Mouse (Mus musculus) erythroblast, embryonic 14.5 days (primary cell): ENCODE measurements around the gene Laptm5. TPM values are rescaled to one million over a fixed set of nuclear protein-coding genes. Genes with fewer than 3 reads are reported as not detected.

ENCODE experiments used
- H3K27me3 ChIP-seq: 2 replicates; pipeline ENCODE4 v1.6.1; 2012; ENCODE audit warnings: inconsistent platforms; ENCODE audit not compliant: control insufficient read depth
- H3K36me3 ChIP-seq: 2 replicates; pipeline ENCODE4 v1.6.1; 2012; ENCODE audit warnings: mild to moderate bottlenecking, inconsistent platforms; ENCODE audit not compliant: control insufficient read depth
- H3K4me1 ChIP-seq: 2 replicates; pipeline ENCODE4 v1.6.1; 2012; ENCODE audit warnings: inconsistent platforms; ENCODE audit not compliant: control insufficient read depth
- H3K4me3 ChIP-seq: replicated peaks from 2 replicates; pipeline ENCODE3; 2012; ENCODE audit warnings: moderate library complexity, mild to moderate bottlenecking, inconsistent platforms
- H3K9me3 ChIP-seq: 2 replicates; pipeline ENCODE4 v1.6.1; 2012; ENCODE audit warnings: low read length, inconsistent platforms, mixed read lengths; ENCODE audit not compliant: control insufficient read depth
- GATA1 ChIP-seq: IDR thresholded peaks from 2 replicates; pipeline ENCODE4 v1.6.1; 2012; ENCODE audit warnings: low read length, inconsistent platforms, mixed read lengths
- TAL1 ChIP-seq: IDR thresholded peaks from 3 replicates; pipeline ENCODE4 v1.6.1; 2012; ENCODE audit warnings: low read length, inconsistent platforms, mixed read lengths
- polyA plus RNA-seq: library from polyadenylated mRNA; stranded (reverse); fragments of >175 nt; gene quantifications from 2 replicates; pipeline ENCODE4 v1.2.3, GENCODE M21; 2012

Laptm5 gene
- polyA plus RNA-seq, 1 experiment, result 2.6 TPM

DNA sequence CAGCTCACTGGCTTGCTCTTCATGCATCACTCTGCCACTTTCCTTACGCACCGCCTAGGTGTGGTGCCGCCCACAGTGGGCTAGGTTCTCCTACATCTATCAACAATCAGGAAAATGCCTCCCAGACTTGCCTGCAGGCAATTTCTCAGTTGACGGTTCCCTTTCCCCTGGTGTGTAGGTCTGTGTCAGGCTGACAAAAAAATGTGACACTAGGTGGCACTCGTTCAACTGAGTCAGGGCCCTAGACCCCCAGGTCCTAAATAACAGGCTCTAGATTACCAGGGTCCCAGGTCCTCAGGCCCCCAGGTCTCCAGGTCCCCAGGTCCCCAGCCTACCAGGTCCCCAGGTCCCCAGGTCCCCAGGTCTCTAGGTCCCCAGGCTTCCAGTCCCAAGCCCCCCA is 19.2 kb upstream of the Laptm5 start:
- TF ChIP-seq TAL1, result no peak
- no peak for TF ChIP-seq GATA1
- Histone ChIP-seq H3K9me3 (peaks cover 2% of the 10 kb centered on the region; the same call in 1 of the 2 replicates), H3K4me3 (no peak overlapping the region), H3K4me1 (no peaks in the 10 kb centered on the region), H3K27me3 (peaks cover 3% of the 10 kb centered on the region; the same call in 1 of the 2 replicates), H3K36me3 (no peaks in the 10 kb centered on the region)

DNA sequence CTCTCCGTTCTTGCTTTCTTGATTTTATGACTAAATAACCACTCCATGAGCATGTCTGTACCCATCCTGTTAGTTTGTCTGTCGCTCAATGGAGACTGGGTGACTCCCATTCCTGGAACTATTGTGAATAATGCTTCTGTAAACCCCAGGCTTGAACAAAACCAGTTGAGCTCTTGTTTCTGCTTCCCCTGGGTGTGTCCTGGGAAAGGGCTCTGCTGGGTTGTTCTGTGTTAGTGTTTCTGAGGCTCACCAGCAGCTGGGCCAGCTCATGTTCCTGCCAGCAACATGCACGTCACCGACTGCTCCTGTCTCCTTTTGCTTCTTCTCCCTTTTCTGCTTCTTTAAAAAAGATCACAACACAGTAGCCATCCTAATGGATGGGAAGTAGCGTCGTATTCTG is 17.2 kb upstream of the Laptm5 start:
- Histone ChIP-seq H3K4me1 (no peaks in the 10 kb centered on the region), H3K9me3 (peaks cover 2% of the 10 kb centered on the region; the same call in 1 of the 2 replicates), H3K36me3 (no peaks in the 10 kb centered on the region), H3K27me3 (peaks cover 3% of the 10 kb centered on the region; the same call in 1 of the 2 replicates), H3K4me3 (no peak overlapping the region)
- TF ChIP-seq TAL1 (no peak), GATA1 (no peak)

DNA sequence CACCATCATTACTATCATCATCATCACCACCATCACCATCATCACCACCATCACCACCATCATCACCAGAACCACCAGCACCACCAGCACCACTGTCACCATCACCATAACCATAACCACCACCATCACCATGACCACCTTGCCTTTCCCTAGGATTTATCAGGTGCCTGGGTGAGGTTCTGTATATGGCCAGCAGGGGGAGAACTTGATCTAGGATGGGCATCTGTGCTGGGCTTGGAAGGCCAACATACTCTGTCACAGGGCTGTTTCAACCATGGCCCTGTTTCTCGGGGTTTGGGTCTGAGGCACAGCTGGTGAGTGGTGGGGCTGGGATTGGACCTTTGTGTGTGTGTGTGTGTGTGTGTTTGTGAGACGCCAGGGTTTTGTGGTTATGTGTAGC is 16.6 kb upstream of the Laptm5 start:
- Histone ChIP-seq H3K27me3 (peaks cover 3% of the 10 kb centered on the region; the same call in 1 of the 2 replicates), H3K4me1 (no peaks in the 10 kb centered on the region; the same call in 1 of the 2 replicates), H3K9me3 (peaks cover 2% of the 10 kb centered on the region; the same call in 1 of the 2 replicates), H3K36me3 (no peaks in the 10 kb centered on the region), H3K4me3 (no peak overlapping the region)
- TF ChIP-seq GATA1 (no peak), TAL1 (no peak)

DNA sequence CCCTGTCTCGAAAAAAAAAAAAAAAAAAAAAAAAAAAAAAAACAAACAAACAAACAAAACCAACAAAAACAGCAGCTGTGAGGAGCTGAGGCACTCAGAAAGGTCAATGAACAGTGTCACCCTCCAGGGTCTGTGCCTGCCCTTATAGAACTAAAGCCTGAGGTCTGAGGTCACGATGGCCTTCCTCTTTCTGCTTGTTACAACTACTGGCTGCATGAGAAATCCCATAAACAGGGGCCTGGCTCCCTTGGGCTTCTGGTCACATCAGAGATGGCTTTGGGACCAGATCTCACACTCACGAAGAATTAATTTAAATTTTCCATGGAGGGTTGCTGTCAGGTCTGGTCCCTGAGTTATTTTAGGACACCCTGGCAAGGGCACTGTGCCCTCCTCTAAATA is 13.5 kb upstream of the Laptm5 start:
- Histone ChIP-seq H3K4me1 (no peaks in the 10 kb centered on the region; the same call in 1 of the 2 replicates), H3K27me3 (no peaks in the 10 kb centered on the region), H3K9me3 (no peaks in the 10 kb centered on the region), H3K36me3 (no peaks in the 10 kb centered on the region), H3K4me3 (no peak overlapping the region)
- TF ChIP-seq TAL1 (no peak), GATA1 (no peak)

DNA sequence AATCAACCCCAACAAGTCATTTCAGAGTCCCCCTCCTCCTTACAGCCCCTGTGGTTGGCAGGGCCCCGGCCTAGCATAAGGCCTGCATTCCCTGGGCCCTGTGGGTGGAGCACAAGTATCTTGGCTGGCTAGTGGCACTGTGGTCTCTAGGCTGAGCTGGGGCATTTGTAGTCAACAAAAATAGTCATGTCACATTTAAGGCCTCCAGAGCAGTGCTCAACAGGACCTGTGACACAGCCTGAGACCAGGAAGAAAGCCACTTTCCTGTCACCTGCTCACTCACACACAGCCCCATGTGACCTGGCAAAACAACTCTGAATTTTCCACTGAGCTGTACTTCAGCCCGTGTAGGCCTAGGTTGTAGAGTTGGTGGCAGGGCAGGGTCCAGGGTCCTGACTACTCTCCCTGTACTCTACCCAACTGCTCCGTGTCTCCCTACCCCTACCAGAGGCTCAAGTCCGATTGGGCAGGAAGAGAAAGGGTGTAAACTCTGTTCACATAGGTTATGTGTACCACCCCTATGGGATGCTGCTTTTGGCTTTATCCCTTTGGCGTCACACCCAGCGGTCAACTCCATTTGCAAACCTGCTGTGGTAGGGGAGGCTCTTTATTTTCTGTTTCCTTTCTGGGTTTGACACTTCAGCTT is 13.0 kb upstream of the Laptm5 start:
- Histone ChIP-seq H3K9me3 (no peaks in the 10 kb centered on the region), H3K4me3 (no peak overlapping the region), H3K36me3 (no peaks in the 10 kb centered on the region), H3K4me1 (no peaks in the 10 kb centered on the region; the same call in 1 of the 2 replicates), H3K27me3 (no peaks in the 10 kb centered on the region)
- TF ChIP-seq GATA1 (no peak), TAL1 (no peak)

DNA sequence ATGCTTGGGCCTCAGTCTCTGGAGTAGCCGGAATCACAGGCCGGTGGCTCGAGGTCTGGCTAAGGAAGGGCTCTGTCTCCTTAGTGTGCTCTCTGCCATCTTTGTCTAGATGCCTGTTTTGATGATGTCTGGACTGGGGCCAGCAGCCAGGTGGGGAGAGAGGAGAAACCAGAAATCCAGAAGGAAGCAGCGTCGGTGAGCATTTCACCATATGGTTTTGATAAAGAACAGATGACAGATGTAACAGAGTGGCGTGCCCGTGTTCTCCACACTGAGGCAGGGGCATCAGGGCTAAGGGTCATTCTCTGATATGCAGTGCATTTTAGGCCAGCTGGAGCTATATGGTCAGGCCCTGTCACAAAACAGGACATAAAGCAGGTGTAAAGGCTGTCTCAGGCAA is 12.2 kb upstream of the Laptm5 start:
- Histone ChIP-seq H3K27me3 (no peaks in the 10 kb centered on the region), H3K36me3 (no peaks in the 10 kb centered on the region), H3K9me3 (no peaks in the 10 kb centered on the region), H3K4me3 (no peak overlapping the region), H3K4me1 (no peaks in the 10 kb centered on the region; the same call in 1 of the 2 replicates)
- TF ChIP-seq TAL1 (no peak), GATA1 (no peak)

DNA sequence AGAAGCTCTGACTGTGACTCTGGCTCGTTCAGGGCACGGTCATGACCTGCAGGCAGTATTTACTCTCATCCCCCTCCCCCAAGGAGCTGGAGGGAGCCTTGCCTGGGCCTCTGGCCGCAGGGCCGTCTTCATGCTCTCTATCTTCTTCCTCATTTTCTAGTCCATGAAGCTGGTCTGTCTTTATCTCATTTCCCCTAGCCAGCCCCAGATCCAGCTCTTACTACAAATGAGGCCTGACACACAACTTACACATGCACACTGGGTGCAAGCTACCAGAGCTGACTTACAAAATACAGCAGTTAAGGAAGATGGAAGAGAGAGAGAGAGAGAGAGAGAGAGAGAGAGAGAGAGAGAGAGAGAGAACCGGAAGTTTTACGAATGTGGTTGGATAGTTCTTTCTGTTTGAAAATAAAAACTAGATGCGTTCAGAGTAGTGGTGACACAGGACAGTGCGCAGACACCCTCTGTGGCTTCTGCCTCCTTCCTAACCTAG is 10.6 kb upstream of the Laptm5 start:
- Histone ChIP-seq H3K4me3 (no peak overlapping the region), H3K9me3 (no peaks in the 10 kb centered on the region), H3K27me3 (no peaks in the 10 kb centered on the region), H3K36me3 (no peaks in the 10 kb centered on the region), H3K4me1 (no peaks in the 10 kb centered on the region; the same call in 1 of the 2 replicates)
- TF ChIP-seq GATA1, result no peak
- TF ChIP-seq TAL1, result no peak

DNA sequence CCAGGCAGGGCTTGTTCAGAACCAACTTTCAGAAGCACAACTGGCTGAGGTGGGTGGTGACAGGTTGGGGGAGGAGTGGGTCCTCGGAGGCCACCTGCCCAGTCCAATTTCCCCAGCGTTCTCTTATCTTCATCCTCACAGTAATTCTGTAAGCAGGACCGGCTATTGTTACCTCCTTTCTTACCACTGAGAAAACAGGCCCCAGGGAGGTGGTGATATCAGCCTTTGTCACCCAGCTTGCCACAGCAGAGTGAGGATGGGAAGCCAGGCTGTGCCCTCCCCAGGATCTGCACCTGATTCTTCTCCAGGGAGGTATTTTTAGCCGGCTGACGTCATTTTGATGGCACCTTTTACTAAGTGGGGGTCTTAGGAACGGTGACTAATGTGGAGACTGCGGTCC is 7.9 kb upstream of the Laptm5 start:
- Histone ChIP-seq H3K27me3 (no peaks in the 10 kb centered on the region), H3K4me3 (no peak overlapping the region), H3K36me3 (no peaks in the 10 kb centered on the region), H3K4me1 (peaks cover 3% of the 10 kb centered on the region; the same call in 1 of the 2 replicates), H3K9me3 (no peaks in the 10 kb centered on the region)
- no peak for TF ChIP-seq GATA1
- no peak for TF ChIP-seq TAL1

DNA sequence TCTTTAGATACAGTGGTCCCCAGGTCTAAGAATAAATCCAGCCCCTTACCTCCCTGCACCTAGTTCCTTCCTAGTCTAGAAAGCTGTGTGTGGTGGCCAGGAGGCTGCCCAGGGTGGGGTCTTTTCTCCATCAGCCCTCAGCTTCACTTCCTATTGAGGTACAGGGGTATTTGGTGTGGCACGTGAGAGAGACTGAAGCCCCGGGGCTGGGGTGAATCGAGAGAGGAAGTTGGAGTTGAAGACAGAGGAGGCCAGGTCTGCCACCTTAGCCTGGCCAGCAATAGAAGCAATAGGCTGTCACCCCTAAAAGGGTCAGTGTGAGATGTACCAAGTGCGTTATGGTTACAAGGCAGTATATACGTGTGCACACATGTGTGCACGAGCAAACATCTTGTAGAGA is 7.0 kb upstream of the Laptm5 start:
- Histone ChIP-seq H3K9me3 (no peaks in the 10 kb centered on the region), H3K36me3 (no peaks in the 10 kb centered on the region), H3K27me3 (no peaks in the 10 kb centered on the region), H3K4me3 (no peak overlapping the region), H3K4me1 (peaks cover 8% of the 10 kb centered on the region)
- TF ChIP-seq GATA1 (no peak), TAL1 (no peak)
